Mouse (Mus musculus) heart, postnatal 0 days (tissue): Measurements from ENCODE around the gene Dnaic2.

Experiments
- CTCF ChIP-seq: IDR thresholded peaks from 2 replicates; pipeline ENCODE4 v1.5.1; 2016; ENCODE audit warnings: antibody characterized with exemption, control low read depth, low read depth
- EP300 ChIP-seq: IDR thresholded peaks from 2 replicates; pipeline ENCODE4 v1.6.1; 2016; ENCODE audit warnings: antibody characterized with exemption, low read depth

DNA sequence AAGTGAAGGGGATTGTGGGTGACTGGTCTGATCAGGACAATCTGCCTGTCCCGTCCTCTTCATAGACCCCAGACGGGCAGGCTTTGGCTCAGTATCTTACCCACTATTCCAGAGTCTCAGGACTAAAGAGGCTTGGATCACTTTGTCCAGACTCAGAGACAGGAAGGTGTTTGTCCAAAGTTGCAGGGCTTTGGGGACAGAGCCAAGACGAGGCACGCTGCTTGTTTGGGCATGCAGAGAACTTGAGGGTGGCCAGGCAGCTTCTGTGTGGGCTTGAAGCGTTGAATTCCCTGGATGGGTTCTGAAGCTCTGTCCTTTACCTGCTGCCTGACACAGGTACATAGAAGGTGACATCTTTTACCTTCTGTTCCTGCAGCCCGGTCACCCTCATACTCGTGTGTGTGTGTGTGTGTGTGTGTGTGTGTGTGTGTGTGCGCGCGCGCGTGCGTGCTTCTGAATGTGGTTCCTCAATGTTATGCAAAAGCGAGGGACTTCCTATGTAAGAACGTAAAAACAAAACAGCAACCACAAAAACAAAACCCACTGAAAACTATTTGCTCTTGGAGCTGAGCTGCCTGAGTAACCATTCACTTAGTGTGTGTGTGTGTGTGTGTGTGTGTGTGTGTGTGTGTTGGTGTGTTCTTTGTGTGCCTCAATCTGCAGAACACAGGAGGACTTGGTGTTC lies 24.8 kb upstream of the Dnaic2 start:
- TF ChIP-seq CTCF = no peak
- no peak for TF ChIP-seq EP300
